Mouse (Mus musculus): ENCODE measurements around the gene Clasp1. TPM values are rescaled to one million over a fixed set of nuclear protein-coding genes. Genes with fewer than 3 reads are reported as not detected.

Clasp1 gene
- polyA plus RNA-seq, 1 experiment from 2014 or later = 84.0 TPM

DNA sequence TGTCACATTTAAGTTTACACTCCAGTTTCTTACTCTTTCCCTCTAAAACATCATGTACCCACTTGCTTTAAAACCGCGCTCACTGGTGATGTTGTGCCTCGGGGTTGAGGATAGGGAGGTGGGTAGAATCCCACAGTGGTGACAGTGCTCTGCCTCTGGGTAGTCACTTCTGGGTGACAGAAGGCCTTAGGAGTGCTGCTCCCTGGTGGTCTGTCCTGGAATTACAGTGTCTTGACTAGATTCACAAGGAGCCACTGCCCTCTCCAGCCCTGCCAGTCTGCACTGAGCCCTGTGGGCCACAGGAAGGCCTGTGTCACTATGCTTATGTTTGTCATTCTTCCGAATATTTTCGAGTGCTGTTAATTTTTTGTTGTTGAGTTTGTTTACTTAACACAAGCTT lies 109.5 kb downstream of the Clasp1 start:
- Histone ChIP-seq H3K27me3 (replicated peaks; ENCODE audit: control insufficient read depth, insufficient read depth, low read length) (no peaks in the 10 kb centered on the region), H3K9me3 (ENCODE audit: control insufficient read depth, low read length) (no peaks in the 10 kb centered on the region), H3K4me1 (ENCODE audit: control insufficient read depth, insufficient read depth, low read depth, low read length) (no peaks in the 10 kb centered on the region), H3K4me3 (ENCODE audit: low read length) (no peak overlapping the region), H3K4me2 (ENCODE audit: low read length) (no peak overlapping the region), H3K36me3 (ENCODE audit: control insufficient read depth, insufficient read depth, low read length) (peaks cover 37% of the 10 kb centered on the region), H3K27ac (ENCODE audit: low read depth, low read length) (no peak overlapping the region), H3K9ac (ENCODE audit: low read depth, low read length) (no peak overlapping the region)
- 75% methylated on average over 5 of the region's 5 CpGs for WGBS
- peak; percentile 74; the same call in 1 of the 2 replicates for ATAC-seq

DNA sequence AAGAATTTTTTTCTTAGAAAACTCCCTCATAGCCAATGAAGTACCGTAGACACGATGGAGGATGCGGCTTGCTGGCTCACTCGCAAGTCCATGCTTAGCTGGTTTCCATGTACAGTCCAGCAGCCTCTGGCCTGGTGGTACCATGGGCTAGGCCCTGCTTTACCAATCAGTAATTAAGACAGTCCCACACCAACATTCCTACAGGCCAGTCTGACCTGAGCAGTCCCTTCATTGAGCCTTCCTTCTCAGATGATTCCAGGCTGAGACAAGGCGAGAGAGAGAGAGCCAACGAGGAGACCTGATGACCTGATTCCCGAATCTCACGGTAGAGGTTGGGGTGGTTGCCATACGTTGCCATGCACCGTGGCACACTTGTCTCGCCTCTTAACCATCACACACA lies 111.7 kb downstream of the Clasp1 start:
- peaks cover 46% of the 10 kb centered on the region for H3K36me3 ChIP-seq (ENCODE audit: control insufficient read depth, insufficient read depth, low read length)
- H3K27me3 ChIP-seq (replicated peaks; ENCODE audit: control insufficient read depth, insufficient read depth, low read length) = no peaks in the 10 kb centered on the region
- H3K9me3 ChIP-seq (ENCODE audit: control insufficient read depth, low read length) = no peaks in the 10 kb centered on the region
- H3K9ac ChIP-seq (ENCODE audit: low read depth, low read length) = no peak overlapping the region
- H3K27ac ChIP-seq (ENCODE audit: low read depth, low read length) = no peak overlapping the region
- no peak overlapping the region for H3K4me3 ChIP-seq (ENCODE audit: low read length)
- no peaks in the 10 kb centered on the region for H3K4me1 ChIP-seq (ENCODE audit: control insufficient read depth, insufficient read depth, low read depth, low read length)
- ATAC-seq = no peak
- H3K4me2 ChIP-seq (ENCODE audit: low read length) = no peak overlapping the region
- 92% methylated on average over 11 of the region's 11 CpGs for WGBS

DNA sequence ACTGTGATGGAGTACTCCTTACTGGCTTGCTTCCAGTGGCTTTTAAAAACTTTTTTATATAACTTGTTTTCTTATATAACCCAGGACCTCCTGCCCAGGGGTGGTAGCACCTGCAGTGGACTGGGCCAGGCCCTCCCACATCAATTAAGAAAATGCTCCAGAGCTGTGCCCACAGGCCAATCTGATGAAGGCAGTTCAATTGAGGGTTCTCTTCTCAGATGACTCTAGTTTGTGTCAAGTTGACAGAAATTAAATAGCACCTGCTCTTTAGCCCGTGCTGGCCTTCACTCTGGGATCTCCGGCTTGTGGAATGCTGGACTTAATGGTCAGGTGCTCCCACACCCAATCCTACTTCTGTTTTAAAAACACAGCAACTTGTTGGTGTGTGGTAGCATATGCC lies 112.8 kb downstream of the Clasp1 start:
- H3K9me3 ChIP-seq (ENCODE audit: control insufficient read depth, low read length) = no peaks in the 10 kb centered on the region

DNA sequence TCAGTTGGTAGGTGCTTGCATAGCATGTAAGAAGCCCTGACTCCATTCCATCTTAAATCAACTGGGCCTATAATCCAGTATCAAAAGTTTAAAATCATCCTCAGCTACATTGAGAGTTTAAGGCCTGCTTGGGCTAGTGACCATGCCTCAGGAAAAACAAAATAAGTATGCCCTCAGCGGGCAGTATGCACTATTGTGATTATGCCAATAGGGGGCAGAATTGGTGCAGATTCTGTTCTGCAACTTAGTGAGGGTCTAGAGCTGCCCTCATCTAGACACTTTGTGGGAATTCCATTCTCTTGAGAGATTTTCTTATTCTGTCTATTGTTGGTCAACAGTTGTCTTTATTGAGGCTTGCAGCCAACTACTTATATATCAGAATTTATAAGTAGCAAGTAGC lies 116.9 kb downstream of the Clasp1 start:
- Histone ChIP-seq H3K9me3 (ENCODE audit: control insufficient read depth, low read length) (no peaks in the 10 kb centered on the region), H3K4me2 (ENCODE audit: low read length) (no peak overlapping the region), H3K9ac (ENCODE audit: low read depth, low read length) (no peak overlapping the region), H3K27ac (ENCODE audit: low read depth, low read length) (no peak overlapping the region), H3K36me3 (ENCODE audit: control insufficient read depth, insufficient read depth, low read length) (peaks cover 47% of the 10 kb centered on the region), H3K27me3 (replicated peaks; ENCODE audit: control insufficient read depth, insufficient read depth, low read length) (no peaks in the 10 kb centered on the region), H3K4me3 (ENCODE audit: low read length) (no peak overlapping the region), H3K4me1 (ENCODE audit: control insufficient read depth, insufficient read depth, low read depth, low read length) (no peaks in the 10 kb centered on the region)
- 97% methylated on average over 1 of the region's 1 CpGs for WGBS
- ATAC-seq = no peak

More for the DNA sequence above, 112.8 kb downstream of the Clasp1 start:
- no peak overlapping the region for H3K4me2 ChIP-seq (ENCODE audit: low read length)
- WGBS = 96% methylated on average over 2 of the region's 2 CpGs
- H3K27me3 ChIP-seq (replicated peaks; ENCODE audit: control insufficient read depth, insufficient read depth, low read length) = no peaks in the 10 kb centered on the region
- no peaks in the 10 kb centered on the region for H3K4me1 ChIP-seq (ENCODE audit: control insufficient read depth, insufficient read depth, low read depth, low read length)
- no peak overlapping the region for H3K4me3 ChIP-seq (ENCODE audit: low read length)
- H3K9ac ChIP-seq (ENCODE audit: low read depth, low read length) = no peak overlapping the region
- no peak overlapping the region for H3K27ac ChIP-seq (ENCODE audit: low read depth, low read length)
- peaks cover 54% of the 10 kb centered on the region for H3K36me3 ChIP-seq (ENCODE audit: control insufficient read depth, insufficient read depth, low read length)
- no peak for ATAC-seq

DNA sequence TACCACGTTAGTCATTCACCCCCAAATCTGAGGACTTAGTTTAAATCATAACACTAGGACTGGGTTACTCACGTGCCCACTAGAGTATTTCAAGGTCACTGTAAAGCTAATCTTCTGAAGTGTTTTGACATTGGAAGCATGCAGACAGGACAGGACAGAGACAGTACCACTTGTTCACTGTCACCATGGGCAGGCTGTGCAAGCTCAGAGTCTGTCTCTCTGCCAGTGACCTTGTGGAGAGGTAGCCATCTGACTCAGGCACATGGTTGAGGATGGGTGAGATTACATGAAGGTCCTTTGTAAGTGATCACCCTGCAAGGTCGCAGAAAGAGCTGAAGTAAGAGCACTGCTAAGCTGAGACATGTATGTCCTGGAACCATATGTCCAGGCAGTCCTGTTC lies 122.1 kb downstream of the Clasp1 start:
- no peaks in the 10 kb centered on the region for H3K4me1 ChIP-seq (ENCODE audit: control insufficient read depth, insufficient read depth, low read depth, low read length)
- H3K4me3 ChIP-seq (ENCODE audit: low read length) = no peak overlapping the region
- no peak for ATAC-seq
- H3K9ac ChIP-seq (ENCODE audit: low read depth, low read length) = no peak overlapping the region
- H3K27me3 ChIP-seq (replicated peaks; ENCODE audit: control insufficient read depth, insufficient read depth, low read length) = no peaks in the 10 kb centered on the region
- 98% methylated on average over 3 of the region's 3 CpGs for WGBS
- peaks cover 49% of the 10 kb centered on the region for H3K36me3 ChIP-seq (ENCODE audit: control insufficient read depth, insufficient read depth, low read length)
- H3K4me2 ChIP-seq (ENCODE audit: low read length) = no peak overlapping the region
- no peak overlapping the region for H3K27ac ChIP-seq (ENCODE audit: low read depth, low read length)
- H3K9me3 ChIP-seq (ENCODE audit: control insufficient read depth, low read length) = no peaks in the 10 kb centered on the region

DNA sequence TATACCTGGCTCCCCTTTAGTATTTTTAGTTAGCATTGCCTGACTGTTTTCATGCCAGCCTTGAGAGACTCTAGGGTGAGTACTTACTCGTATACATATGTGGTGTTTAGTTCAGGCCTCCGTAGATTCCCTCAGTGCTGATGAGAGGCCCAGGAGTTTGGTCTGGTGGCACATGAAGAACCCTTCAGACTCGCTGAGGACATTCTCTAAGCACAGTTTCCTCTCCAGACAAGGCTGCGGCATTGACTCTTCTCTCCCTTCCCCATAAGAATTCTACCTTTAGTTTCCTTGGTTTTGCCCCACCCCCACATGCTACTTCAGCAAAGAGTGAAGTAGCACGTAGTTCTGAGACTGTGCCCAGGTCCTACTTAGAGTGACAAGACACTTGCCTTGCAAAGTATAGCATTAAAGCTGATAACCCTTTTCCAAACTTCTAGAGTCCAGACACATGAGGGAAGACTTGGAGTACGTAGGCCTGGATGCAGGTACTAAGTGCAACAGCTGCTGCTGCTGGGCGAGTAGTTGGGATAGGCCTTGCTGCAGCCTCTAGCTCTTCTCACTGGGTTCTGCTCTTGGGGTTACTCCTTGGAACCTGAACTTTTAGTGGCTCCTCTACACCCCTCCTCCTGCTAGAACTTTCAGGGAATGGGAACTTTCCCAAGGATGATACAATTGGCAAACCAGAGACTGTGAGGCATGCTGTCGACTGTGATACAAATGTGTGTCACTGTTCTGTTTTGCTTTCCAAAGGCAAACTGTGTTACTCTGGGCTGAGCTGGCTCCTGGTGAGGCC lies 123.1 kb downstream of the Clasp1 start:
- no peaks in the 10 kb centered on the region for H3K9me3 ChIP-seq (ENCODE audit: control insufficient read depth, low read length)
- no peaks in the 10 kb centered on the region for H3K27me3 ChIP-seq (replicated peaks; ENCODE audit: control insufficient read depth, insufficient read depth, low read length)
- no peak overlapping the region for H3K27ac ChIP-seq (ENCODE audit: low read depth, low read length)
- H3K4me1 ChIP-seq (ENCODE audit: control insufficient read depth, insufficient read depth, low read depth, low read length) = no peaks in the 10 kb centered on the region
- H3K36me3 ChIP-seq (ENCODE audit: control insufficient read depth, insufficient read depth, low read length) = peaks cover 44% of the 10 kb centered on the region
- no peak overlapping the region for H3K4me2 ChIP-seq (ENCODE audit: low read length)
- no peak overlapping the region for H3K9ac ChIP-seq (ENCODE audit: low read depth, low read length)
- no peak for ATAC-seq
- H3K4me3 ChIP-seq (ENCODE audit: low read length) = no peak overlapping the region
- 91% methylated on average over 8 of the region's 8 CpGs for WGBS

DNA sequence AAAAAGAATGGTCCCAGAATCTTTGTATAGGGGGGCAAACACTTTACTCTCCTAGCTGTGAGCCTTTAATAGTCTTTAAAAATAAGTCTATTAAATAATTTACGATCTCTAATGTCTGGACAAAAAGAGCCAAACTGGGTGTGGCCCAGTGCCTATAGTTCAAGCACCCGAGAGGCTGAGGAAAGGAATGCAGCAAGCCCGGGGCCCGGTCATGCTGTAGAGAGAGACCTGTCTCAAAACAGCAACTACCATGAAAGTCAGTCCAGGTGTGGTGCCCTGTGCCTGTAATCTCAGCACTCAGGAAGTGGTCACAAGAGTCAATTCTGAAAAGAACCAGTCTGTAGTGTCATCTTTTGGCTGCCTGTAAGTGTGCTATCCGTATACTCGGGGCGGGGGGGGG lies 127.4 kb downstream of the Clasp1 start:
- ATAC-seq = no peak
- no peaks in the 10 kb centered on the region for H3K27me3 ChIP-seq (replicated peaks; ENCODE audit: control insufficient read depth, insufficient read depth, low read length)
- no peaks in the 10 kb centered on the region for H3K9me3 ChIP-seq (ENCODE audit: control insufficient read depth, low read length)
- no peak overlapping the region for H3K4me3 ChIP-seq (ENCODE audit: low read length)
- no peak overlapping the region for H3K9ac ChIP-seq (ENCODE audit: low read depth, low read length)
- no peak overlapping the region for H3K27ac ChIP-seq (ENCODE audit: low read depth, low read length)
- H3K4me2 ChIP-seq (ENCODE audit: low read length) = no peak overlapping the region
- 85% methylated on average over 7 of the region's 7 CpGs for WGBS
- H3K36me3 ChIP-seq (ENCODE audit: control insufficient read depth, insufficient read depth, low read length) = peaks cover 28% of the 10 kb centered on the region
- no peaks in the 10 kb centered on the region for H3K4me1 ChIP-seq (ENCODE audit: control insufficient read depth, insufficient read depth, low read depth, low read length)

DNA sequence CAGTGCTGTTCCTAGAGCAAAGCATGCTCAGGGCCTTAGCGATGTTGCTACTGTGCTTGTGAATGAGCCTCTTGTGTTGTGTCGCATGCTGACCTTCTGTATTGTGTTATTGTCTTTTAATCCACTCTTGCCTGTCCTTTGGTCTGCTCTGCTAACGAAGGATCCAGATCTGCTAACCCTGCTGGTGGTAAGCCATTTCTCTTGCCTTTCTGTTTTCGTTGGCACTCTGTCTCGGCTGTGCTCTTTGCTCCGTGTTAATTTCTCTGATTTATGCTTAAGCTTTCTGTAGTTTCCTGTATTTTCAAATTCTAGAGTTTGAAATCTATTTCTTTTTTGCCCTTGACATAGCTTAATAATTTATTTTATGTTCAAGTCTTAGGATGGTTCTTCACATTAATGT lies 134.3 kb downstream of the Clasp1 start:
- H3K4me1 ChIP-seq (ENCODE audit: control insufficient read depth, insufficient read depth, low read depth, low read length) = no peaks in the 10 kb centered on the region
- 75% methylated on average over 6 of the region's 6 CpGs for WGBS
- no peak overlapping the region for H3K9ac ChIP-seq (ENCODE audit: low read depth, low read length)
- no peak overlapping the region for H3K4me3 ChIP-seq (ENCODE audit: low read length)
- H3K27ac ChIP-seq (ENCODE audit: low read depth, low read length) = no peak overlapping the region
- H3K9me3 ChIP-seq (ENCODE audit: control insufficient read depth, low read length) = no peaks in the 10 kb centered on the region
- ATAC-seq = no peak
- H3K4me2 ChIP-seq (ENCODE audit: low read length) = no peak overlapping the region
- peaks cover 21% of the 10 kb centered on the region for H3K36me3 ChIP-seq (ENCODE audit: control insufficient read depth, insufficient read depth, low read length)
- no peaks in the 10 kb centered on the region for H3K27me3 ChIP-seq (replicated peaks; ENCODE audit: control insufficient read depth, insufficient read depth, low read length)

DNA sequence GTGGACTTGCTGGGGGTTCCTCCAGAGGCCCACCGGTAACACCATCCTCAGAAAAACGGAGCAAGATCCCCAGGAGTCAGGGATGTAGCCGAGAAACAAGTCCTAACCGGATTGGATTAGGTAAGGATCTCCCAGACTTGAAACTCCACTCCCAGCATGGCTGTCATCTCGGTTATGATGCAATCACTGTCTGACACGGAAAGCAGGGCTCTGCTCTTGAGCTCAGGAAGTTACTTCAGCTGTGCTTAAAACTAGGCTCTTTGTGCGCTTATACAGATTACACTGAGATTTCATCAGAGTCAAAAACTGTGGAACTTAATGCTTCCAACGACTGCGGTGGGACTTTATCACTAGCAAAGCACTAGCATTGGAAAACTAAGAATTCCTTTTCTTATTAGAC lies 136.5 kb downstream of the Clasp1 start:
- Histone ChIP-seq H3K9ac (ENCODE audit: low read depth, low read length) (no peak overlapping the region), H3K27me3 (replicated peaks; ENCODE audit: control insufficient read depth, insufficient read depth, low read length) (no peaks in the 10 kb centered on the region), H3K9me3 (ENCODE audit: control insufficient read depth, low read length) (no peaks in the 10 kb centered on the region), H3K36me3 (ENCODE audit: control insufficient read depth, insufficient read depth, low read length) (peaks cover 29% of the 10 kb centered on the region), H3K27ac (ENCODE audit: low read depth, low read length) (no peak overlapping the region), H3K4me1 (ENCODE audit: control insufficient read depth, insufficient read depth, low read depth, low read length) (no peaks in the 10 kb centered on the region), H3K4me2 (ENCODE audit: low read length) (no peak overlapping the region), H3K4me3 (ENCODE audit: low read length) (no peak overlapping the region)
- no peak for ATAC-seq
- 93% methylated on average over 9 of the region's 9 CpGs for WGBS
